Mouse (Mus musculus): ENCODE data around the gene Erh.

The Erh gene

DNA sequence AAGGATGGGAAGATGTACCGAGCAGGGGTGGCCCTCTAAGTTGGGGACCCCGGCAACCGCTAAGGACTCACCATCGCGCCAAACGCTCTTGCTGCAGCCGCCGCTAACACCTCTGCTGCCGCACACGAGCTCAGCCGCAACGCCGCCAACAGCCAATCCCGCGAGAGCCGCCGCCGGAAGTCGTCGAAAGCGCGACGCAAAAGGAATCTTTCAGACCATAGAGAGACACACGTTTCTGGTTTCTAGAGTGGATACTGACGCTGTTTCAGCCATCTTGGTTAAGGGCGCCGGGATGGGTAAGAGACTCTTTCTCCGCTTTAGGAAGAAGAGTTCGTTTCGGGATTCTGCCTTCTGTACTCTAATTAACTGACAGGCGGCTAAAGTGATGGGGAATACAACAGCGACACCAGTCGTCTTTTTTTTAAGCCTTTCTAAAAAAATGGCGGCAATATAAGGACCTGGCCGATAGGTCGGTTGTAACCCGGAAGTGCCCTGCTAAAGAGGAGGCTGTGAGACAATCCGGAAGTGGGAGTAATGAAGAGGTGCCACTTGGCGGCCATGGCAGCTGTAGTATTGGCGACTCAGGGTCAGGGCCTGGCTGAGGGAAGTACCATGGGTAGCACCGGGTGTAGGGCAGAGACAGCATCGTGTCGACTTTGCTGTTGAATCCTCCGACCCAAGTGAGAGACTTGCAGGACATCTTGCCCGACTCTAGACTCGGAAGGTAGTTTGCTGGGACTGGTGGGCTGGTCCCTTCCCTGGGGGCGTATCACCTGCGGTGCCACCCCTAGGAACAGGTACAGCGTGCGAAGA is at the start of gene Erh, which contains the start of gene Slc39a9:
Gene Erh, minus strand, starts transcription at position 649 of the 813 bp plus-strand sequence.
Gene Slc39a9, plus strand, starts transcription at position 191 of the 813 bp plus-strand sequence.
- in situ Hi-C loops (cut with MboI; ENCODE audit: low pct_unique_long_range_greater_than_20kb in 1 of 2, low sequenced_read_pairs in 2 of 2, unreplicated experiment in 1 of 2): no loop called here

DNA sequence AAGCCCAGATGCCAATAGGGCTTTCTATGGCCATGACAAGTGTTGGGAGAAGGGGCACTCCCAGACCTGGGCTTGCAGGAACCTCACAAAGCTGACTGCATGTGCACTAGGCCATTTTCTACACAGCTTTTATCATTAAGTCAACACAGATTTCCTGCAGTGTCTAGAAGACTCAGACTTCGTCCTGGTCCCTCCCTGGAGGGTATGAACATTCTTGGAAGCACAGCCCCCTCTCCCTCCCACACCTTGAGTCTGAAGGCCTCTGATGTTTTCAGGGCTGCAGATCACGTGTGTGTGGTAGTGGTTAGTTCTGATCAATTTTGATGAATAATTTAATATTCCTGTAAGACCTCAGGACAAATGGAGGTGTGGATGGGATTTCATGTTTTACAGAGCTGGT is 49.6 kb upstream of the Erh start:
- in situ Hi-C loops (cut with MboI; ENCODE audit: low pct_unique_long_range_greater_than_20kb in 1 of 2, low sequenced_read_pairs in 2 of 2, unreplicated experiment in 1 of 2): no loop called here

DNA sequence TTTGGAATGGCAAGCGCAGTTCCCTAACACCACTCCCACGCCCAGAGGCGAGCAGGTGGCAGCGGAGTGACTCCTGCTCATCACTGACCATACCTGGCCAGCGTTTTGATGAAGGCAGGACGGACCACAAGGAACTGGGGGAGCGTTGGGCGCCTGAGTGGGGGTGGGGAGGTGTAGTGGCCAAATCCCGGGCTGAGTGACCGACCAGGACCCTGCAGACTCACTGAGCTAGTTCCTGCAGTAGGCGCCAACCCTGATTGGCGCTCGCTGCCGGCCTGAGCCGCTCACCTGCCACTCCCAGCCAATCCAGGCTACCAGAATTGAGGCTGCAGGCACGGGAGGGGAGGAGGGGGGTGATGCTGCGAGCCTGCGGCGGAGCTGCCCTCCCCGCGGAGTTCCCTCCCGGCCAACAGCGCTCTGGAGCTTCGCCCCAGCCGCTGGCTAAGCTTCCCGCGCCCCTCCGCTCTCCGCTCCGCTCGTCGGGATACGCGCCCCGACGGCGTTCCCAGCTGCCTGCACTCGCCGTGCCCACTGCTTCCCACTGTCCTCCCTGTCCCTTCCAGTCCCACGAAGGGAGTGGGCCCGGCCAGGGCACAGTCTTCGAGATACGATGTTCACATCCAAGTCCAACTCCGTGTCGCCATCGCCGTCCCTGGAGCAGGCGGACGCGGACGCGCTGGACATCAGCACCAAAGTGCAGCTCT is 48.3 kb upstream of the Erh start, which contains the start of gene Plekhd1:
Gene Plekhd1, plus strand, starts transcription at position 323 of the 704 bp plus-strand sequence.
- in situ Hi-C loops (cut with MboI; ENCODE audit: low pct_unique_long_range_greater_than_20kb in 1 of 2, low sequenced_read_pairs in 2 of 2, unreplicated experiment in 1 of 2): no loop called here

DNA sequence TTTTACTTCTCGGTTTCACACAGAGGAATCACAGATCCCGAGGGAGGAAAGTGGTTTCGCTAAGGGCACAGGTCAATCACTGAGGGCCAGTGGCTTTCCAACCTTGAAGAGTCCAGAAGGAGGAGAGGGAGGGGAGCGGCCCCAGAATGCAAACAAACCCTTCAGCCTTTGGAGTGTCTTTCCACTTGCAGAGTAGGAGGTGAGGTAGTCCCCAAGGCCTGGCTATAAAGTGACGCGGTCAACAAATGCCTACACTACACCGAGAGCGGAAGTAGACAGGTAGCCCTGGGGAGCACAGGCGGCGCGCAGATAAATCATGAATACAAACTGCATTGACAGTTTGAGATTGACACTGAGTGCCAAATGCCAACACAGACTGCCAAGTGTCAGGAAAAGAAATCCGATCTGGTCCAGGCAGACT is 47.5 kb upstream of the Erh start:
- in situ Hi-C loops (cut with MboI; ENCODE audit: low pct_unique_long_range_greater_than_20kb in 1 of 2, low sequenced_read_pairs in 2 of 2, unreplicated experiment in 1 of 2): no loop called here

DNA sequence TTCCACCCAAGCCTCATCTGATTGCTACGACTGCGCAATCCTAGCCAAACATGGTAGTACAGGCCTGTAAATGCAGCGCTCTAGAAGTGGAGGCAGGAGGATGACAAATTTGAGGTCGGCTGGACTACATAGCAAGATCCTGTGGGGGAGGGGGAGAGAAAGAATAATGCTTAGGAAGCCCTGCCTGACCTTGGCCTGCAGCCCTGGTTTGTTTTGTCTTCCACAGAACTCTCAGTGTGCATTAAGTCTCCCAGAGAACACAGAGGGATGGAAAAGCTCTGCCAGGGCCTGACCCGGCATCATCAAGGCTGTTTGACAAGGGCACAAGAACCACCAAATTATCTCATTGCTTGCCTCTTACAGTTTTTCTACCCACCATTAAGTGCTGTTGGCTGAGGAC is 45.6 kb upstream of the Erh start:
- in situ Hi-C loops (cut with MboI; ENCODE audit: low pct_unique_long_range_greater_than_20kb in 1 of 2, low sequenced_read_pairs in 2 of 2, unreplicated experiment in 1 of 2): no loop called here

DNA sequence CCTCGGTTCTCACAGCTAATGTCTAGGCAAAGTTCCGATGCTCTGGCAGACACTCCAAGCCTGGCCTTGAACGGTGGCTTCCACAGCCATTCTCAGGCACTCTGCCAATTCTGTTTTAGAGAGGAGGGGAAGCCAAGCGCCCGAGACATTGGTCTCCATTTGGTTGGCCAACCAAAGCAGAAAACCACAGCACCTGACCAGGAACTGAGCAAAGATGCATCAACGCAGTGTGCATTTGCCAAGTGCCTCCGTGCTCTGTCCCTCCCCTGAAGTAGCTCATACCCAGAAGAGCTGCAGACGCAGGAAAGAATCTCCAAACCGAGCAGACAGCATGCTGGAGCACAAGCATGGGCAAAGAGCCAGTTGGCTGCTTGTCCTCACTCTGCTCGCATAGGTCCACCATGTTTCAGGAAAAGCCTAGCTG is 43.7 kb upstream of the Erh start:
- in situ Hi-C loops (cut with MboI; ENCODE audit: low pct_unique_long_range_greater_than_20kb in 1 of 2, low sequenced_read_pairs in 2 of 2, unreplicated experiment in 1 of 2): no loop called here

DNA sequence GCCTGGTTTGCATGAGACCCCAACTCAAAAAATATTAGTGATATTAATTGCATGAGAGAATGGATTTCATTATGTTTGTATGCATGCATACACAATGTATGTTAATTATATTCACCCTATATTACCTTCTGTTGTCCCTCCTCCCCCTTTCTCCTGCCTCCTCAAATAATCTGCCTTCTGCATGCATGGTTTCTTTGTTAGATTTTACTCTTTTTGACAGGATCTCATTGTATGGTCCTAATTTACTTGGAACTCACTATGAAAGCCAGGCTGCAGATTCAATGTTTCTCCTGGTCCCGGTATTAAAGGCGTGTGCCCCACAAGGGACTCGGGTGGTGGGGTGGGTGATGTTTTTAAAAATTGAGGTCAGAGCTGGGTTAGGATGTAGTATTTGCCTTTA is 40.2 kb upstream of the Erh start:
- in situ Hi-C loops (cut with MboI; ENCODE audit: low pct_unique_long_range_greater_than_20kb in 1 of 2, low sequenced_read_pairs in 2 of 2, unreplicated experiment in 1 of 2): no loop called here

DNA sequence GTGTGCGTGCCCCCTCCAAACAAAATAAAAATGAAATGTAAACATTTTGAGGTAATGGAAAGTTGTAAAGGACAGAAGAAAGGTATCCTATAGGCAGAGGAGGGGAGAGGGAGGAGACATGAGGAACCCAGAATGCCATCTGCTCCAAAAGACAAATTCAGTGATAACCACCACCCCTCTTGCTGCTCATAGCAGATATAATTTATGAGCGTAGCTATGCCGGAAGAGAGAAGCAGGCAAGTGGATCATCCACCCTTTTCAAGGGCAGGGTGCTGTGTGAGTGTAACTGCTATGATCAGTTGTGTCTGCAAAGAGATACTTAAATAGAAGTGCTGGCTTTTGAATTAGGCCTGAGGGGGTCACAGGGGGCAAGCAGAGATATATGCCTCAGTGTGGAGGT is 39.4 kb upstream of the Erh start:
- in situ Hi-C loops (cut with MboI; ENCODE audit: low pct_unique_long_range_greater_than_20kb in 1 of 2, low sequenced_read_pairs in 2 of 2, unreplicated experiment in 1 of 2): no loop called here

DNA sequence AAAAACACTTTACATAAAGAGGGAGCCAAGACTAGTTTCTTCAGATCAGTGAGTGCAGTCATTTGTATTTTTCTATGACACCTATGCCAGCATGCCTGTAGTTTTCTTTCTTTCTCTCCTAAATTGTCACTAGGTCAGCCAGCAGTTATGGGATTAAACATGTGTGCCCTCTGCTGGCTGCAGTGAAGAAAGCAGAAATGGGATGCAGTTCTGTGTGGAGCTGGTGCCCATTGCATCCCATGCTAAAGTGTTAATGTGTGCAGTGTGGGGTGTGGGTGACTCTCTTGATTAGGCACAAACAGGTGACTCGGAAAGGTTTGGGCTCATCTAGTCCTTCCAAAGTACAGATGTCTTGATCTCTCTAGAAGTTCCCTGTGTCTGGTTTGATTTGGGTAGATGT is 37.2 kb upstream of the Erh start:
- in situ Hi-C loops (cut with MboI; ENCODE audit: low pct_unique_long_range_greater_than_20kb in 1 of 2, low sequenced_read_pairs in 2 of 2, unreplicated experiment in 1 of 2): no loop called here

DNA sequence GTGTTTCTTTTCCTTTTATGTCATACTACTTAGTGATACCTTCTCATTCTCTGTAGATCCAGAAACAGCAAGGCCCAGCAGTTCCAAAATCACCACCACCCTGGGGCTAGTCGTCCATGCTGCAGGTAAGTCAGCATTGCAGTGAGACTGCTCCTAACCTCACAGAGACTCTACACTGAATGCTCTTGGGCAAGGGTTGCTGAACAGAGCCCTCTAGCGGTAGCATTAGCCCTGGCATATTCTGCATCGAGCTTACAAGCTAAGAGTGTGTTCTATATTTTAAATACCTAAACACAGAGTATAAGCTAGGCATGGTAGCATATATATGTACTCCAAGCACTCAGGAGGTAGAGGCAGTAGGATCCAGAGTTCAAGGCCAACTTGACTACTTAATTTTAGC is 29.0 kb upstream of the Erh start:
- in situ Hi-C loops (cut with MboI; ENCODE audit: low pct_unique_long_range_greater_than_20kb in 1 of 2, low sequenced_read_pairs in 2 of 2, unreplicated experiment in 1 of 2): no loop called here

DNA sequence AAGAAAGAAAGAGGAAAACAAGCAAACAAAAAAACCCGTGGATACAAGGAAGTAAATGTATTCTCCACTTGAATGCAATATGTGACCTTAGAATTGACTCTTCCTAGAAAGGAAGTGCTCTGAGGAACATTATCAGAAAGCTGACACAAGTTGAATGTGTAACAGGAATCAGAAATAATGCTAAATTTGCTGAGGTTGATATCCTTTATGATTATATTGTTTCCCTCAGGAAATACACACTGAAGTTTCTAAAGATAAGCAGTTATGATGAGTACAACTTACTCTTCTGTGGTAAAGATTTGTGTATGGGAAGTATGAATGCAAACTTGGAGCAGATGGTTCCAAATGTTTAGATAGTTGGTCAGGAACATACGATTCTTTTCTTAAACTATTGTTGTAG is 24.2 kb upstream of the Erh start:
- in situ Hi-C loops (cut with MboI; ENCODE audit: low pct_unique_long_range_greater_than_20kb in 1 of 2, low sequenced_read_pairs in 2 of 2, unreplicated experiment in 1 of 2): no loop called here

DNA sequence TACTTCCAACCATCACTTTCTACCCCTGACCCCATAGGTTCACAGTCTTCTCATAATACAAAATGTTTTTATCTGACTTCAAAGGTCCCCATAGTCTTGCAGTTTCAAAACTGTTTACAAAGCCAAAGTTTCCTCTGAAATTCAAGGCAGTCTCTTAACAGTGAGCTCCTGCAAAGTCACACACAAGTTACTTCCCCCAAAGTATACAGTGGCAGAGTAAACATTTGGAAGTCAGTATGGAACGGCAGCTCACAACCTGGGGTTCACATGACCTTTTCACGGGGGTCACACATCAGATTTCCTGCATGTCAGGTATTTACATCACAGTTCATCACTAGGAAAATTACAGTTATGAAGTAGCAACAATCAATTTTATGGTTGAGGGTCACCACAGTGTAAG is 19.8 kb upstream of the Erh start:
- in situ Hi-C loops (cut with MboI; ENCODE audit: low pct_unique_long_range_greater_than_20kb in 1 of 2, low sequenced_read_pairs in 2 of 2, unreplicated experiment in 1 of 2): no loop called here

DNA sequence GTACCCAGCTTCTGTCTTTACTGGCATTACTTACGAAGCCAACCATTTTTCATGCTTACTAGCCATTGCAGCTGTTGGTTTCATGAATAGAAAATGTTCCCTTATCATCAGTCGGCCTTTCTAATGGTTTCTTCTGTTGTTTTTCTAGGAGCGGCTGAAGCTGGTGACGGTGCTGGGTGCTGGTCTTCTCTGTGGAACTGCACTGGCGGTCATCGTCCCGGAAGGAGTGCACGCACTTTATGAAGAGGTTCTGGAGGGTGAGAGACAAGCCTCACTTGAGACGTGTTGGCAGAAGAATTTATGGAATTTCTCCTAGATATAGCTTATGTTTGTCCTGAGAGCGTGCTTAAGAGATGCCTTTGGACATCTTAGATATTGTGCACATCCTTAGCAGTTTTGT is 18.2 kb upstream of the Erh start:
- in situ Hi-C loops (cut with MboI; ENCODE audit: low pct_unique_long_range_greater_than_20kb in 1 of 2, low sequenced_read_pairs in 2 of 2, unreplicated experiment in 1 of 2): no loop called here

DNA sequence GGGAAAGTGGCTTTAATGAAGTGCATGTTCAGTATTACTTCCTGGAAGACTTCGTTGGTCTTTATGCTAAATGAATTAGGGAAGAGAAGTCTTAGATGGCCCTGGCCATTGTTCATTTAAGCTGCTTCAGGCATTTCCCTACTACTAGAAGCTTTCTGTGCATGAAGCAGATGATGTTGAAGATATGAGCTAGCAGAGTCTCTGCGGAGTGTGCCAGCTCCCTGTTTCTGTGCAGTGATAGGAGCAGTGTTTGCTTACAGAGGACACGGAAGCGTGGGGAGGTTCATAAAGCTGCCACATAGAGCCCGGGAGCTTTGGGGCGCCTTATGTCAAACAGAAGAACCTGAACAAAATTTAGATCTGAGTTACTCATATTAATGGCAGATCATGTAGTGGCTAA is 14.5 kb upstream of the Erh start:
- in situ Hi-C loops (cut with MboI; ENCODE audit: low pct_unique_long_range_greater_than_20kb in 1 of 2, low sequenced_read_pairs in 2 of 2, unreplicated experiment in 1 of 2): no loop called here

DNA sequence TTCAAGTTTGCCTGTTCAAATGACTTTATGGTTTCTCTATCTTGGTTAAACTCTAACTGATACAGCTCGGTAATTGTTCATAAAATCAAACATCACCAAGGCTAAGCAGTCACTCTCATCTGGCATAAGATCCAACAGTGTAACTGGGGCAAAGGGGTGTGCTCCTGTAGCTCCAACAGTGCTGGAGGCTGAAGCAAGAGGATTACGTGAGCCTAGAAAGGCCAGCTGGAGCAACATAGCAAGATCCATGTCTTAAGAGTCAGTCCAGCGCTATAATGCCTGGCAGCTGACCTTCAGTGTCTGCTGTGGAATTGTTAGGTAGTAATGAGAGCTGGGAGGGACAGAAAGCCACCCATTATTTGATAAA is 10.5 kb upstream of the Erh start:
- in situ Hi-C loops (cut with MboI; ENCODE audit: low pct_unique_long_range_greater_than_20kb in 1 of 2, low sequenced_read_pairs in 2 of 2, unreplicated experiment in 1 of 2): no loop called here

DNA sequence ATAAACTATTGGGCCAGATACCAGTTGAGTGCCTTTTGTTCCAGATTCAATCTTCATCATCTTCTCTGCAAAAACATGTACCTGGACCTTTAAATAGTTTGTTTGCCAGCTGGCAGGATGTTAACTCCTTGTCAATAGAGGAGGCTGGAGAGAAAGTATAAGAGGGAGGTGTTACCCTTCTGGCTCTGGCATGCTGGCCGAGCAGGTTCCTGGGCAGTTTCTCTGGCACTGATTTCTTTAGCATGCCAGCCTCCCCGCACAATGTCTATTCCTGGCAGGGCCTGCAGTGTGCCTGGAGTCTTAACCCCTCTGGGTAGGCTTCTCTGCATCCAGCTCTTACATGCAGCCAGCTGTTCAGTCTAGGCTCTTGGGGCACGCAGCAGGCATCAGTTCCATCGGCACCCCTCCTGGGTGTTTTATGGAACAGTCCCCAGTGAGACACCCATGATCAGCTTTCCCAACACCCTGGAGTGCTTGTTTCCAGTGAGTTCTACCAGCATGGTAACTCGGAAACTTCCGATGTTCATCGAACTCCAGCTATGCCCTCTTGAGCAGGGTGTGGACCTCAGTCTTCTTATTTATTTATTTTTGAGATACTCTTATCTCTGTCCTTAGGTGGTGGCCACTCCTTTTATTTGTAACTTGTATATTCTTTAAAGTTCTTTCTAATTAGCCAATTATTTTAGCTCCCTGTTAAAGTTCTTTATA is 10.0 kb upstream of the Erh start:
- in situ Hi-C loops (cut with MboI; ENCODE audit: low pct_unique_long_range_greater_than_20kb in 1 of 2, low sequenced_read_pairs in 2 of 2, unreplicated experiment in 1 of 2): no loop called here

DNA sequence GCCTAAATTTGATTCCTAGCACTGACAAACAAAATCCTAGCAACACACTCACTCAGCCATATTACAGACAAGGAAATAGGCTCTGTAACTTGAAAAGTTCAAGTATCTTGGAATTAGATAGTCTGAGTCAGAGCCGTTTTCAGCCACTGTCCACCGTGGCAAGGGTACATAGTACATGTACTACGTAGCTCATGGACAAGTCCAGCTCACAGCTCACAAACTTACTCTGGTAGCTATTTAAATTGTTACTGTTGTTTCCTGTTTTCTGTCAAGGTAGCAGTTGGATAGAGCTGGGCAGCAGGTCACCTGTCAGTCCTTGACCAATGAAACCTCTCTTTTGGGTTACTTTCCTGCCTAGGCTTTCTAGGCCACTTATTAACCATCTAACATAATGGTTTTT is 2.2 kb upstream of the Erh start:
- in situ Hi-C loops (cut with MboI; ENCODE audit: low pct_unique_long_range_greater_than_20kb in 1 of 2, low sequenced_read_pairs in 2 of 2, unreplicated experiment in 1 of 2): no loop called here

DNA sequence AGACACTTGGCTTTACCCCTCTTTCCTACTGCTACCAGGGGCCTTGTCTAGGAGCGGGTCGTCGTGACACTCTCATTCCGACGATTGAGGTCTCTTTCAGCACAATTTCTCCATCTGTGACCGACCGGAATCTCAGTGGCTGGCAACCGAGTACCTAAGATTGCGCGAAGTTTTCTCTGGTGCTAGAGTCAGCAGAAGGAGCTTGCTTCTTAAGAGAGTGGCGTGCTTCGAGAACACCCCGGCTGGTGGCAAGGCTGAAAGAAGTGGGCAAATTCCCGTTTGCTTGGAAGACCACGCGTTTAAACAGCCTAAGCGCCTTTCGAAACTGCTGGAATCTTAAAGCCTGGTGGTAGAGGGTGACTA is 346 bp upstream of the Erh start:
- in situ Hi-C loops (cut with MboI; ENCODE audit: low pct_unique_long_range_greater_than_20kb in 1 of 2, low sequenced_read_pairs in 2 of 2, unreplicated experiment in 1 of 2): no loop called here

All from mouse embryonic stem cell (cell line).